Mouse (Mus musculus) MEL (cell line): Measurements from ENCODE around the gene Scn8a. TPM values are rescaled to one million over a fixed set of nuclear protein-coding genes. Genes with fewer than 3 reads are reported as not detected.

Source experiments
- DNase-seq: peaks from one replicate; pipeline ENCODE4 v3.0.0; 2011; ENCODE audit warnings: low read depth, low spot score
- H3K27ac ChIP-seq: 2 replicates; pipeline ENCODE4 v1.5.1; 2012; ENCODE audit warnings: low read depth, mild to moderate bottlenecking, control low read depth, low read length, moderate library complexity; ENCODE audit not compliant: control insufficient read depth
- H3K27me3 ChIP-seq, 2 experiments: fragments of 150-350 bp in 1 of 2; sonication (generic) in 1 of 2; 2 replicates each; pipeline ENCODE4 v1.6.1; 2012; ENCODE audit warnings: low read length in 2 of 2, mild to moderate bottlenecking in 2 of 2, improper control_type of control experiment in 1 of 2, moderate library complexity in 1 of 2; ENCODE audit not compliant: insufficient read depth in 2 of 2, control insufficient read depth in 1 of 2
- H3K36me3 ChIP-seq, 2 experiments: 2 replicates each; pipeline ENCODE4 v1.6.1; 2012 to 2014; ENCODE audit warnings: low read length in 2 of 2, improper control_type of control experiment in 1 of 2, inconsistent platforms in 1 of 2, mild to moderate bottlenecking in 1 of 2; ENCODE audit not compliant: insufficient read depth in 2 of 2, control insufficient read depth in 1 of 2
- H3K4me1 ChIP-seq, 2 experiments: fragments of 150-350 bp in 1 of 2; sonication (generic) in 1 of 2; 2 replicates each; pipeline ENCODE4 v1.6.1; 2012; ENCODE audit warnings: low read length in 2 of 2, improper control_type of control experiment in 1 of 2, mild to moderate bottlenecking in 1 of 2; ENCODE audit not compliant: insufficient read depth in 2 of 2, control insufficient read depth in 1 of 2
- H3K4me3 ChIP-seq, 2 experiments: fragments of 150-350 bp in 1 of 2; sonication (generic) in 1 of 2; 2 replicates each; pipeline ENCODE4 v1.5.1; 2012; ENCODE audit warnings: low read depth in 2 of 2, low read length in 2 of 2, mild to moderate bottlenecking in 2 of 2, moderate library complexity in 2 of 2, control low read depth in 1 of 2, improper control_type of control experiment in 1 of 2; ENCODE audit not compliant: control insufficient read depth in 1 of 2, insufficient read depth in 1 of 2
- H3K79me2 ChIP-seq: 2 replicates; pipeline ENCODE4 v1.6.1; 2012; ENCODE audit warnings: mild to moderate bottlenecking, low read length, moderate library complexity; ENCODE audit not compliant: control insufficient read depth, poor library complexity, insufficient read depth
- H3K9ac ChIP-seq: 2 replicates; pipeline ENCODE4 v1.6.1; 2012; ENCODE audit warnings: low read depth, mild to moderate bottlenecking, control low read depth, low read length, moderate library complexity; ENCODE audit not compliant: control insufficient read depth, poor library complexity, severe bottlenecking
- H3K9me3 ChIP-seq: fragments of 150-350 bp; sonication (generic); replicated peaks from 2 replicates; pipeline ENCODE4 v1.6.1; 2012; ENCODE audit warnings: mild to moderate bottlenecking, low read length, improper control_type of control experiment, moderate library complexity; ENCODE audit not compliant: insufficient read depth
- BHLHE40 ChIP-seq: IDR thresholded peaks from 2 replicates; pipeline ENCODE4 v1.6.1; 2012; ENCODE audit warnings: low read depth, mild to moderate bottlenecking, inconsistent platforms, low read length, improper control_type of control experiment, borderline replicate concordance
- CHD1 ChIP-seq: IDR thresholded peaks from 2 replicates; pipeline ENCODE4 v1.6.1; 2012; ENCODE audit warnings: low read depth, mild to moderate bottlenecking, inconsistent platforms, low read length, improper control_type of control experiment
- CHD2 ChIP-seq: IDR thresholded peaks from 2 replicates; pipeline ENCODE4 v1.6.1; 2011; ENCODE audit warnings: low read length, improper control_type of control experiment
- ELF1 ChIP-seq: IDR thresholded peaks from 2 replicates; pipeline ENCODE4 v1.6.1; 2014; ENCODE audit warnings: low read depth, mild to moderate bottlenecking, inconsistent platforms, low read length, improper control_type of control experiment, moderate library complexity
- ETS1 ChIP-seq: IDR thresholded peaks from 2 replicates; pipeline ENCODE4 v1.6.1; 2012; ENCODE audit warnings: low read depth, mild to moderate bottlenecking, inconsistent platforms, low read length, improper control_type of control experiment, moderate library complexity
- GABPA ChIP-seq: IDR thresholded peaks from 2 replicates; pipeline ENCODE4 v1.6.1; 2012; ENCODE audit warnings: low read depth, mild to moderate bottlenecking, inconsistent platforms, low read length, improper control_type of control experiment, moderate library complexity
- GATA1 ChIP-seq: IDR thresholded peaks from 2 replicates; pipeline ENCODE4 v1.6.1; 2011; ENCODE audit warnings: low read depth, low read length, improper control_type of control experiment
- JUND ChIP-seq: IDR thresholded peaks from 2 replicates; pipeline ENCODE4 v1.6.1; 2011; ENCODE audit warnings: low read depth, mild to moderate bottlenecking, improper control_type of control experiment, low read length
- MAFK ChIP-seq: IDR thresholded peaks from 2 replicates; pipeline ENCODE4 v1.6.1; 2011; ENCODE audit warnings: low read depth, mild to moderate bottlenecking, low read length, improper control_type of control experiment, borderline replicate concordance
- MAZ ChIP-seq: IDR thresholded peaks from 2 replicates; pipeline ENCODE4 v1.6.1; 2012; ENCODE audit warnings: low read depth, mild to moderate bottlenecking, inconsistent platforms, low read length, improper control_type of control experiment
- MEF2A ChIP-seq: IDR thresholded peaks from 2 replicates; pipeline ENCODE4 v1.6.1; 2014; ENCODE audit warnings: low read depth, mild to moderate bottlenecking, inconsistent platforms, low read length, improper control_type of control experiment; ENCODE audit not compliant: poor library complexity, insufficient replicate concordance, severe bottlenecking; ENCODE audit errors: extremely low read depth
- NELFE ChIP-seq: IDR thresholded peaks from 2 replicates; pipeline ENCODE4 v1.6.1; 2011; ENCODE audit warnings: low read depth, low read length, improper control_type of control experiment
- POLR2A ChIP-seq, 2 experiments: IDR thresholded peaks; 2 replicates each; pipeline ENCODE4 v1.6.1; 2011 to 2012; ENCODE audit warnings: low read length in 2 of 2, mild to moderate bottlenecking in 2 of 2, control low read depth in 1 of 2, improper control_type of control experiment in 1 of 2, low read depth in 1 of 2, moderate library complexity in 1 of 2; ENCODE audit not compliant: control insufficient read depth in 1 of 2, insufficient read depth in 1 of 2, poor library complexity in 1 of 2
- SMC3 ChIP-seq: IDR thresholded peaks from 2 replicates; pipeline ENCODE4 v1.6.1; 2011; ENCODE audit warnings: low read depth, low read length, improper control_type of control experiment
- UBTF ChIP-seq: IDR thresholded peaks from 2 replicates; pipeline ENCODE4 v1.6.1; 2012; ENCODE audit warnings: low read depth, mild to moderate bottlenecking, inconsistent platforms, low read length, improper control_type of control experiment, moderate library complexity, borderline replicate concordance; ENCODE audit not compliant: insufficient read depth
- USF1 ChIP-seq: IDR thresholded peaks from 2 replicates; pipeline ENCODE4 v1.6.1; 2014; ENCODE audit warnings: low read depth, mild to moderate bottlenecking, inconsistent platforms, low read length, improper control_type of control experiment, moderate library complexity
- USF2 ChIP-seq, 2 experiments: IDR thresholded peaks; 2 replicates each; pipeline ENCODE4 v1.6.1; 2011 to 2012; ENCODE audit warnings: improper control_type of control experiment in 2 of 2, low read length in 2 of 2, borderline replicate concordance in 1 of 2, inconsistent platforms in 1 of 2, low read depth in 1 of 2, mild to moderate bottlenecking in 1 of 2; ENCODE audit not compliant: insufficient read depth in 1 of 2
- ZC3H11A ChIP-seq: IDR thresholded peaks from 2 replicates; pipeline ENCODE4 v1.6.1; 2012; ENCODE audit warnings: low read depth, mild to moderate bottlenecking, inconsistent platforms, low read length, improper control_type of control experiment
- ZKSCAN1 ChIP-seq: IDR thresholded peaks from 2 replicates; pipeline ENCODE4 v1.6.1; 2012; ENCODE audit warnings: low read depth, mild to moderate bottlenecking, inconsistent platforms, low read length, improper control_type of control experiment, moderate library complexity
- ZMIZ1 ChIP-seq: IDR thresholded peaks from 2 replicates; pipeline ENCODE4 v1.6.1; 2012; ENCODE audit warnings: low read depth, mild to moderate bottlenecking, inconsistent platforms, low read length, improper control_type of control experiment, moderate library complexity
- polyA plus RNA-seq, 2 experiments: library from polyadenylated mRNA; stranded (reverse) in 1 of 2; unstranded in 1 of 2; fragments of >175 nt in 1 of 2; fragments of >200 nt in 1 of 2; gene quantifications; 2 replicates each; pipeline versions ENCODE4 v1.2.1 to v1.2.4; 2012; ENCODE audit warnings: low replicate concordance in 2 of 2, low read depth in 1 of 2; ENCODE audit not compliant: insufficient read length in 2 of 2, insufficient read depth in 1 of 2, missing spikeins in 1 of 2
- total RNA-seq: library from RNA; depleted of rRNA; stranded (reverse); fragments of 300-350 nt; gene quantifications from 2 replicates; pipeline ENCODE4 v1.2.3, GENCODE M21; 2012

Gene Scn8a
- total and polyA plus RNA-seq, 3 experiments = 0.01 to 0.08 TPM; not detected in 1

- Histone ChIP-seq H3K27ac (no peak overlapping the region), H3K9ac (no peak overlapping the region), H3K4me1 (no peaks in the 10 kb centered on the region), H3K4me3 (no peak overlapping the region), H3K36me3 (no peaks in the 10 kb centered on the region), H3K79me2 (no peaks in the 10 kb centered on the region), H3K27me3 (peaks cover 0 to 6% of the 10 kb centered on the region in 2 experiments; a peak in 2 of 4 replicates), H3K9me3 (no peaks in the 10 kb centered on the region)
- no peak for TF ChIP-seq POLR2A (IDR thresholded peaks at IDR 0.05; ENCODE audit: control insufficient read depth in 1 of 2, insufficient read depth in 1 of 2, low read depth in 1 of 2, low read length in 2 of 2, poor library complexity in 1 of 2)
- TF ChIP-seq CHD1 = no peak
- DNase-seq = no peak
These were observed 222.6 kb downstream of the Scn8a start for GRCm38 (mm10) chr15:101092121-101092828.

- TF ChIP-seq GATA1 (no peak), ELF1 (no peak), JUND (no peak), SMC3 (no peak), USF1 (no peak), NELFE (no peak), UBTF (no peak), ZMIZ1 (no peak), ZC3H11A (no peak), ETS1 (no peak), MEF2A (no peak), POLR2A (IDR thresholded peaks at IDR 0.05; ENCODE audit: control insufficient read depth in 1 of 2, insufficient read depth in 1 of 2, low read depth in 1 of 2, low read length in 2 of 2, poor library complexity in 1 of 2) (no peak), BHLHE40 (no peak), MAFK (no peak), CHD2 (no peak), MAZ (no peak), USF2 (IDR thresholded peaks at IDR 0.05; ENCODE audit: borderline replicate concordance in 1 of 2, insufficient read depth in 1 of 2, low read depth in 1 of 2, low read length in 2 of 2) (no peak), ZKSCAN1 (no peak), GABPA (no peak)
- H3K4me3 ChIP-seq = no peak overlapping the region
- H3K9ac ChIP-seq = no peak overlapping the region
- H3K27me3 ChIP-seq = peaks cover 0 to 6% of the 10 kb centered on the region in 2 experiments; a peak in 2 of 4 replicates
- no peaks in the 10 kb centered on the region for H3K4me1 ChIP-seq
- DNase-seq = no peak
- no peaks in the 10 kb centered on the region for H3K9me3 ChIP-seq
- H3K27ac ChIP-seq = no peak overlapping the region
- H3K36me3 ChIP-seq = no peaks in the 10 kb centered on the region
- H3K79me2 ChIP-seq = no peaks in the 10 kb centered on the region
These were observed 223.4 kb downstream of the Scn8a start for GRCm38 (mm10) chr15:101092829-101093648.
